Mouse (Mus musculus): ENCODE data around the gene Cldn5. TPM values are rescaled to one million over a fixed set of nuclear protein-coding genes. Genes with fewer than 3 reads are reported as not detected.

Gene Cldn5
- polyA plus RNA-seq (2012; rRNA removed), result 9.2 and 9.3 TPM in 2 replicates

DNA sequence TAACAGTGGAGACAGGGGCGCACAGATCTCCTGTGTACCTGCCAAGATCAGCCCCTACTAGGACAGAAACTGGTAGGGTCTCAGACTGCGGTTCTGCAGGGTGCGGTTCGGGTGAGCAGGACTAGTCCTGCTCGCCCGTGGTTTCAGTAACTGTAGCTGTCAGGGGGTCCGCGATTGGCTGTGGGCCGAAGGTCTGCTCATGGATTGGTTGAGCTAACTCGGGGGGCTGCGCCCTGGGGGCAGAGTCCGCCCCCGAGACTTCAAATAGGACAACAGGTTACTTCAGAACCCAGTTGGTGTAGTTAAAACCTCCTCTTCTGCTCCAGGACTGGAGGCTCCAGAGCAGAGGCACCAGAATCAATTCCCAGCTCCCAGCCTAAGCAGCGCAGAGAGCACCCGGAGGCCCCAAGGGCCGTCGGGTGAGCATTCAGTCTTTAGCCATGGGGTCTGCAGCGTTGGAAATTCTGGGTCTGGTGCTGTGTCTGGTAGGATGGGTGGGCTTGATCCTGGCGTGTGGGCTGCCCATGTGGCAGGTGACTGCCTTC lies at the start of gene Cldn5:
Gene Cldn5 (plus strand): TSS at position 292 of the 545 bp plus-strand sequence.
- Histone ChIP-seq H3K27me3 (ENCODE audit: control insufficient read depth, insufficient read depth, low read length) (no peaks in the 10 kb centered on the region), H3K27ac (ENCODE audit: control insufficient read depth, insufficient read depth, low read depth, low read length) (no peak within 1 kb of the TSS), H3K4me1 (ENCODE audit: control insufficient read depth, insufficient read depth, low read length) (peaks cover 20% of the 10 kb centered on the region), H3K4me3 (ENCODE audit: control insufficient read depth, low read depth, low read length) (peak within 1 kb of the TSS; percentile 49), H3K36me3 (ENCODE audit: control insufficient read depth, insufficient read depth, low read length) (no peaks in the 10 kb centered on the region)
- TF ChIP-seq POLR2A (IDR thresholded peaks at IDR 0.05; ENCODE audit: control insufficient read depth, low read depth, low read length) (no peak), CTCF (IDR thresholded peaks at IDR 0.05; ENCODE audit: control insufficient read depth, insufficient read depth, insufficient replicate concordance, low read depth, low read length) (no peak)

DNA sequence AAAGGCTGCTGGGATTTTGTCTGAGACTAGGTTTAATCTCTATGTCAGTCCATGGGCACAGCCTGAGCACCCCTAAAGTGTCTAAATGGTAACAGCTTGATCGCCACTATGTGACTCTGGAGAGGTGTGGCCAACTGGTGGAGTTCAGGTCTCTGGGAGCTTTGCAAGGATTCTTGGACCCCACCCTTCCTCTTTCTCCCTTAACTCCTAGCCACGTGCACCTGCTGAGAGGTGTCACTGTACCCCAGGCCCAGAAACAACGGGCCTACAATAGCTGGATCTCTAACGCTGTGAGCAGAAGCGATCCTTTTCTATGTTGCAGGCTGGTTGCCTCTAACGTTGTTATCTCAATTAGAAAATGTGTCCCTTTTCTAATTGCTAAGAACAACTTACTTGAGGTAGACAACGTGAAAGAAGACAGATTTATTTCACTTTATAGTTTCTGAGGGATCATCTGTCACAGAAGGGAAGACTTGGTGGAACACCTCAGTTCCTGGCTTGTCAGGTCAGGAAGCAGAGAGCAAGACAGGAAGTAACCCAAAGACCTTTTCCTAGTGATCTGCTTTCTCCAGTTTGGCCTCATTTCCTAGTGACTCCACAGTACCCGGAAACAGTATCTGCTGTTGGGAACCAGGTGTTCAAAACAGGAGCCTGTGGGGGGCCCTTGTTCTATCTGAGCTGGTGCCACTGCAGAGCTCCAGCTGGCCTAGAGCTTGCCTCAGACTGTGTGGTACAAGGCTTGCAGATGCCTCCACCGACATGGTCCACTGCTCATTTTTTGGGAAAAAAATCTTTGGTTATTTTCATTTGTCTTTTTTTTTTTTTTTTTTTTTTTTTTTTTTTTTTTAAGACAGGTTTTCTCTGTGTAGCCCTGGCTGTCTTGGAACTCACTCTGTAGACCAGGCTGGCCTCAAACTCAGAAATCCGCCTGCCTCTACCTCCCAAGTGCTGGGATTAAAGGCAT lies 48.8 kb upstream of the Cldn5 start:
- H3K27me3 ChIP-seq (ENCODE audit: control insufficient read depth, insufficient read depth, low read length), result no peaks in the 10 kb centered on the region
- H3K4me3 ChIP-seq (ENCODE audit: control insufficient read depth, low read depth, low read length), result no peak overlapping the region
- H3K27ac ChIP-seq (ENCODE audit: control insufficient read depth, insufficient read depth, low read depth, low read length), result no peak overlapping the region
- H3K36me3 ChIP-seq (ENCODE audit: control insufficient read depth, insufficient read depth, low read length), result no peaks in the 10 kb centered on the region
- TF ChIP-seq CTCF (IDR thresholded peaks at IDR 0.05; ENCODE audit: control insufficient read depth, insufficient read depth, insufficient replicate concordance, low read depth, low read length) (no peak), POLR2A (IDR thresholded peaks at IDR 0.05; ENCODE audit: control insufficient read depth, low read depth, low read length) (no peak)
- H3K4me1 ChIP-seq (ENCODE audit: control insufficient read depth, insufficient read depth, low read length), result no peaks in the 10 kb centered on the region; the same call in 1 of the 2 replicates

DNA sequence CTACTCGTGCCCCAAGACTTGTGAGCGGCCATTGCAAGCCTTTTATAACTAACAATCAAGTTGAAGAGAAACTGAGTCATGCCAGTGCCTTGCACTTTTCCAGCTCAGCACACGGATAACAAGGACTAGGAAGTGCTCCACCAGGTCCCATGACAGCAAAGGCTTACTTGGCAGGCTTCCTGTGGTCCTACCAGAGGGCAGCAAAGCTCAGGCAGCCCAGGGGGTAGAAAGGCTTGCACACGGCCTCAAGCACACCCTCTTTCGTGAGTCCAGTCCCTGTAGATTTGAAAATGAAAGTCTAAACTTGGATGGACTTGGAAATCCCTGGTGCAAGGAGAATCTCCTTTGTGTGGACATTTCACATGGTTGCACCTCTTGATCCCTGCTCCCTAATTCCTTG lies 47.5 kb upstream of the Cldn5 start:
- TF ChIP-seq CTCF (IDR thresholded peaks at IDR 0.05; ENCODE audit: control insufficient read depth, insufficient read depth, insufficient replicate concordance, low read depth, low read length), result no peak
- TF ChIP-seq POLR2A (IDR thresholded peaks at IDR 0.05; ENCODE audit: control insufficient read depth, low read depth, low read length), result no peak
- Histone ChIP-seq H3K36me3 (ENCODE audit: control insufficient read depth, insufficient read depth, low read length) (no peaks in the 10 kb centered on the region), H3K27ac (ENCODE audit: control insufficient read depth, insufficient read depth, low read depth, low read length) (no peak overlapping the region), H3K4me3 (ENCODE audit: control insufficient read depth, low read depth, low read length) (no peak overlapping the region; the same call in 1 of the 2 replicates), H3K4me1 (ENCODE audit: control insufficient read depth, insufficient read depth, low read length) (no peaks in the 10 kb centered on the region; the same call in 1 of the 2 replicates), H3K27me3 (ENCODE audit: control insufficient read depth, insufficient read depth, low read length) (no peaks in the 10 kb centered on the region)

DNA sequence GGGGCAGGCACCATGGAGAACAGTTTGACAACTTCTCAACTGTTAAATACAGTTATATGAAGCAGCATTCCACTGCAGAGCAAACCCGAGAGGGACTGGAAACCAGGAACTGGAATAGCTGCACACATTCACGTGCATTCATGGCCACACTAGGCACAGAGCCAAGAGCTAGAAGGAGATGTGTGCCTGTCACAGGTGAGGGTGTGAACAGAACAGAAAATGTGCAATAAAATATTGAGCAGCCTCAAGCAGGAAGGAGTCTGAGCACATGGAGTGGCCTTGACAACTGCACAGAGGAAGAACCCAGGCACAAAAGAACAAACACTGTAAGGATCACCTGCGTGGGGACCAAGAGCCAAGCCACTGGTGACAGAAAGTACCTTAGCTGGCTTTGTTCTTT lies 46.0 kb upstream of the Cldn5 start:
- Histone ChIP-seq H3K36me3 (ENCODE audit: control insufficient read depth, insufficient read depth, low read length) (no peaks in the 10 kb centered on the region), H3K4me3 (ENCODE audit: control insufficient read depth, low read depth, low read length) (no peak overlapping the region), H3K27me3 (ENCODE audit: control insufficient read depth, insufficient read depth, low read length) (no peaks in the 10 kb centered on the region), H3K4me1 (ENCODE audit: control insufficient read depth, insufficient read depth, low read length) (no peaks in the 10 kb centered on the region; the same call in 1 of the 2 replicates), H3K27ac (ENCODE audit: control insufficient read depth, insufficient read depth, low read depth, low read length) (no peak overlapping the region)
- no peak for TF ChIP-seq POLR2A (IDR thresholded peaks at IDR 0.05; ENCODE audit: control insufficient read depth, low read depth, low read length)
- no peak for TF ChIP-seq CTCF (IDR thresholded peaks at IDR 0.05; ENCODE audit: control insufficient read depth, insufficient read depth, insufficient replicate concordance, low read depth, low read length)

DNA sequence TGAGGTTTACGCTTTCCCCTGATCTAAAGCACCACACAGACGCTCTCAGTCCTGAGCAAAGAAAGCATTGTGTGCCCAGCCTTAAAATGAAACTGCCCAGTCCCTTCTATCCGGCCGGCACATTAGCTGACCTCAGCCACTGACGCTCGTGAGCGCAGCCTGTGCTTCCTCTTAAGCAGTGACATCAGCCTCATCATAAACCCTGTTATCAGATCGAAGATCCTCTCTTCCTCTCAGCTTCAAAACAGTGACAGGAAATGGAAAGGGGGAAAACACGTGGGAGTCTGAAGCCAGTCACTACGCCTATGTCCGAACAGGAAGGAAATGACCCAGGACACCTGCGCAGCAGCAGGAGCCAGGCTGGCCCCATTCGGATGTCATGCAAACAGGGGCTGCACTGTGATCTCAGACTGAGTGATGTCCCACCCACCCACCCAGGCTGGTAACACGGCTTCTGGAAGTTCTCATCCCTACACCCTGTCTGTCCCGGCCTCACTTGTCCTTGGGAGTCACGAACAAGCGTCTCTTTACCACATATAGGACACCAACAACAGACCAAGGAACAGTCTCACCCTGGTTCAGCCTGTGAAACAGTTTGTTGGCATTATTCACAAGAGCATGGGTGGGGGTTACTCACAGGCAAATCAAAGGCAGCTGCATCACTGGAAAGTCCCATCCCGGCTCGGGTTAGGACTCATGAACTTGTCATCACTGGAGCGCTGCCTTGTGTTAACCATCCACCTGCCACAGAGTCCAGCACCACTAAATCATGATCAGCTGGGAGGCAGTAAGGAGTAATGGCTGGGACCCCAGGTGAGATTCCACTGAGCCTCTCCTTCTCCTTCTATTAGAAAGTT lies 43.3 kb upstream of the Cldn5 start:
- Histone ChIP-seq H3K27me3 (ENCODE audit: control insufficient read depth, insufficient read depth, low read length) (no peaks in the 10 kb centered on the region), H3K27ac (ENCODE audit: control insufficient read depth, insufficient read depth, low read depth, low read length) (no peak overlapping the region)

DNA sequence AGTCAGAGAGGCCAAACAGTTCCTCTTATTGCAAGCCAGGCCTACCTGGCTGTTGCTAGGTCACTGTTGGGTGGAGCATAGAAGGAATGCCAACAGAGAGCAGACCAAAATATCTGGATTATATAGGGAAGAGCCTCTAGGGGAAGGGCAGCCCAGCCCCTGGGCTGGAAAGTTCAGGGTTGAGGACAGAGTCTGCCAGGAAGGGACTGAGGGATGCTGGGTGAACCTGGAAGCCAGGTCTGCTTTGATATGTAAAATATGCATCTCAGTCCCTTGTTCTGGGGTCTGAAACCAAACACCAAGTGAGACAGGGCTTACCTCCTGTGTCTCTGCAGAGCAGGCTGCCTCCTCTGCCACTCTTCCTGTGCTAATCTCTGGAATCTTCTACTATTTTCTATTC lies 38.3 kb upstream of the Cldn5 start:
- no peak overlapping the region for H3K27ac ChIP-seq (ENCODE audit: control insufficient read depth, insufficient read depth, low read depth, low read length)
- TF ChIP-seq POLR2A (IDR thresholded peaks at IDR 0.05; ENCODE audit: control insufficient read depth, low read depth, low read length) (no peak), CTCF (IDR thresholded peaks at IDR 0.05; ENCODE audit: control insufficient read depth, insufficient read depth, insufficient replicate concordance, low read depth, low read length) (no peak)
- H3K4me1 ChIP-seq (ENCODE audit: control insufficient read depth, insufficient read depth, low read length), result no peaks in the 10 kb centered on the region

More for the DNA sequence above, 43.3 kb upstream of the Cldn5 start:
- H3K4me1 ChIP-seq (ENCODE audit: control insufficient read depth, insufficient read depth, low read length), result no peaks in the 10 kb centered on the region; the same call in 1 of the 2 replicates
- H3K36me3 ChIP-seq (ENCODE audit: control insufficient read depth, insufficient read depth, low read length), result no peaks in the 10 kb centered on the region
- H3K4me3 ChIP-seq (ENCODE audit: control insufficient read depth, low read depth, low read length), result no peak overlapping the region
- TF ChIP-seq POLR2A (IDR thresholded peaks at IDR 0.05; ENCODE audit: control insufficient read depth, low read depth, low read length) (no peak), CTCF (IDR thresholded peaks at IDR 0.05; ENCODE audit: control insufficient read depth, insufficient read depth, insufficient replicate concordance, low read depth, low read length) (no peak)

More for the DNA sequence above, 38.3 kb upstream of the Cldn5 start:
- no peak overlapping the region for H3K4me3 ChIP-seq (ENCODE audit: control insufficient read depth, low read depth, low read length)
- H3K36me3 ChIP-seq (ENCODE audit: control insufficient read depth, insufficient read depth, low read length), result no peaks in the 10 kb centered on the region
- H3K27me3 ChIP-seq (ENCODE audit: control insufficient read depth, insufficient read depth, low read length), result no peaks in the 10 kb centered on the region

Data from testis, adult 2 months (tissue).